Mouse (Mus musculus) adrenal gland, postnatal 36 days (tissue): Measurements from ENCODE around the gene Scgb2a2. TPM values are rescaled to one million over a fixed set of nuclear protein-coding genes. Genes with fewer than 3 reads are reported as not detected.
A peak's percentile ranks its signal among the peaks of the same experiment; 100 is the strongest.
"Not testable (repeated sequence)": the region's sequence is repeated elsewhere in the genome, so short reads cannot be mapped to it uniquely, and the experiment has no call there.

Experiments used
- DNase-seq, 2 experiments: peaks; one replicate each; pipeline ENCODE4 v3.0.0; 2021; ENCODE audit warnings: mixed read lengths in 1 of 2
- long read RNA-seq, 2 experiments: library from polyadenylated mRNA; stranded (forward); transcript quantifications; one replicate each; pipeline ENCODE4 v2.0.0; 2021; ENCODE audit warnings: borderline sequencing depth in 2 of 2
- microRNA-seq: library from miRNA; unstranded; fragments of <30 nt; microRNA quantifications from one replicate; pipeline ENCODE4 v1.2.0, GENCODE M21; 2021
- total RNA-seq, 2 experiments: library from RNA; stranded (reverse); gene quantifications; 2 replicates each; pipeline ENCODE4 v1.2.3; 2021

The Scgb2a2 gene
- not detected for total RNA-seq
- long read RNA-seq, experiment 1, result 0 reads
- long read RNA-seq, experiment 2, result 0 reads

DNA sequence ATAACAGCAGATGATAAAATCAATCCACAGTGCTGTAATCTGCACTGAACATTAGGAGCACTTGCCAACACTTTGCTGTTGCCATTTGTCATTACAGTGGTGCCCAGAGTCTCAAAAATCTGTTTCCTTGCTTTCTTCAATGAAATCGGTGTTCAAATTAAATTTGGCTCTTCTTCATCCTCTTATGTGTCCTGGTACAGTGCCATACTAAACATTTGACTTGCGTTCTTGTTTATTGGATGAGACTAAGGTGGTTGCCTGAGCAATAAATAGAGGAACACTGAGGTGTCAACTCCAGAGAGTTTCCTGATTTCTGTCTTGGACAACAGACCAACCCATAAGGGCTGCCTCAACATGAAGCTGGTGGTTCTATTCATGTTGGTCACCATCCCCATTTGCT, at the start of gene Scgb2a2:
Gene Scgb2a2 (plus strand): TSS at position 301 of the 400 bp plus-strand sequence.
- DNase-seq, result no peak

DNA sequence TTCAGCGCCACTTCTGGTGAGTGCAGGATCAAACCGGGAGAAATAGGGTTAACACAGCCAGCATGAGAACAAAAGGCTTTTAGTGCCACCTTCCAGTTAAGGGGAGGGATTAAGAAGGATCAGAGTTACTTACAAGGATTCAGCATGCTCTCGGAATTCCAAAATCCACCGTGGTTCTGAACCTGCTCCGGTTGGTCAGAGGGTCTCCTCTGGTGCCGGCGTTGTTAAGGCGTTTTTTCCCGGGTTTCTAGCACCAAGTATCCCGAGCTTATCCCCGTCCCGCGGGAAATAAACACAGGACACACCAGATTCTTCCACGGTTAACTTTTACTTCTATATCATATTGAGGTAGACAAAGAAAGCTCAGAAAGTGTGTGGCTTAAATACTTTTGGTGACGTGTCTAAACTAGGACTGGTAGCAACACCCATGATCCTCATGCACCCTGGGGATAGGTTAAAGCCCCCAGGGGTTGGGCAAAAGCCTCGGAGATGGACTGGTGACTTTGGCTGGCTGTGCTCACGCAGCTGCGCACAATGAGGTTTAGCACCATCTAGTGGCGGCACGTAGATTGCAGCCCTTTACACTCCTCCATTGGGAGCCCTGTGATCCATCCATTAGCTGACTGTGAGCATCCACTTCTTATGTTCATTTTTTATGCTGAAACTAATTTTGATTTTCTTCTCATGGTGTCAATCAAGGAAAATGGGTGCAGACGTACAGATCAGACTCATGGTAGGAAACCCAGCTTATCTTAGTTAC, 10.6 kb upstream of the Scgb2a2 start:
- DNase-seq, result peak; percentile 65 to 69

DNA sequence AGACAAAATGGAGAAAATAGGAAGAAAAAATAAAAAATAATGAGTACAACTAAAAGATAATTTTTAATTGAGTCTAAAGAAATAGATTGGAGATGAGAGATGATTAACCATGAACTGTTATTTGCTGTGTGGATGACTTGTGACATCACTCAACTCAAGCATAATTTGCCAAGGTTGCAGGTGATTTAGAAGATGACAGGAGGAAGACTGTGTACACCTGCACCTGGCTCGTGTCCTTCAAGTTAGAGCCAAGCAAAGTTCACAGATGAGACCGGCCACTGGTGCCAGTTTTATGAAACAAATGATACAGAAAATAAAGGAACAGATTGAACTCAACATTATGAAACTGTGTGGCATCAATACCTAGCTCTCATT, 10.0 kb upstream of the Scgb2a2 start:
- no peak for DNase-seq

DNA sequence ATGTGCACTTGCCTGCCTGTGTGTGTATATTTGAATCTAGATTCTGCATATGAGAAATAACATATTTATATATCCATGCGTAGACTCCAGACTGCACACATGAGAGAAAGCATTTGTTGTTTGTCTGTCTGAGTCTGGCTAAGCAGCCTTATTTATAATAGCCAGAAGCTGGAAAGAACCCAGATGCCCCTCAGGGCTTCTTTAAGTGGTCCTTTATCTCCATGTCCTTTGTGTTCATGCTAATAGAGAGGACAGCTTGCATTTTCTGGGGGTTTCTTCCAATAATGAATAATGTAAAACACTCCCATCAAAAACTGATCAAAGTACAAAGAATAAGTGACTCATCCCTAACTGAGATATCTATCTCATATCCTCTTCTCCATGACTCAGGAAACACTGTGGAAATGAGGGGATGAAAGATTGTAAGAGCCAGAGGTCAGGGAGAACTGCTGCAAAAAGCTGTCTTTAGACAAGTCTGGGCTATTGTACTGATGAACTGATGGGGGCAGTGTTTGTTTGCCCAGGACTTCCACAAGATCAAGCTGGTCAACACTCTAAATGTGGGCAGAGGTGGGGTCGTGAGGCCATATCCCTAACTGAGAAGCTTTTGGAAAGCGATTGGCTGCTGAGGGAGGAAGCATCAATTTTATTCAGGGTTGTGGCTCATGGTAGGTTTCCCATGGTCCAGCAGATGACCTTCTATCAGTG, 2.2 kb downstream of the Scgb2a2 start:
- DNase-seq, result peak; percentile 11 to 12

DNA sequence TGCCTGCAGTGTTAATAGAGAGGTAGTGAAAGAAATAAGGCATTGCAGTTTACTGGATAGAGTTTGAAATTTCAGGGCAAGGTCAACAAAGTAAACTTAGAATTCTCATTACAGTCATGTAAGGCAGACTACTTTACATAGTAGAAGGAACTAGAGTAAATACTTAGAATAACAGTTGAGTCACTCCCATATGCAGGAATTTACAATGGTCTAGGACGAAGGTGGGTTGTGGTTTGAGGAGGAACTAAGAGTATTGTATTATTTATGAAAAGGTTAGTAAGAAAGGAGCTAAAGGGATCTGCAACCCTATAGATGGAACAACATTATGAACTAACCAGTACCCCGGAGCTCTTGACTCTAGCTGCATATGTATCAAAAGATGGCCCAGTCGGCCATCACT, 13.5 kb downstream of the Scgb2a2 start:
- DNase-seq, result not testable (repeated sequence)

DNA sequence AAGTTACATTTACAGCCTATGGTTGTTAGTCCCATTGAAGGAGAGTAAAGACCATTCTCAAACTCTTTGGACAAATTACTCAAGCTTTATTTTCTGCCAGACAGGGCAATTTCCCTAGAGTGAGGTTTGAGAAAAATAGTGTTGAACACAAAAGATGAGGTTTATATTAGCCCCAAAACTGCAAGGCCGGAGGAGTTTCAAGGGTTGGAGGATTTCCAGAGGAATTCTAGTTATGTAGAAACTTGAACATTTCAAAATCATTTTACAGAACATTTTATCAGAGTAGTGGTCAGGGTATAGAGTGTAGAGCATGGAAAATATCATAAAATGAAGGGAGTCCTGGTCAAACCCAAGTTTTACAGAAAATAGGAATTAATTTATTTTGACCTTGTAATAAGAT, 17.5 kb downstream of the Scgb2a2 start:
- DNase-seq, result no peak

DNA sequence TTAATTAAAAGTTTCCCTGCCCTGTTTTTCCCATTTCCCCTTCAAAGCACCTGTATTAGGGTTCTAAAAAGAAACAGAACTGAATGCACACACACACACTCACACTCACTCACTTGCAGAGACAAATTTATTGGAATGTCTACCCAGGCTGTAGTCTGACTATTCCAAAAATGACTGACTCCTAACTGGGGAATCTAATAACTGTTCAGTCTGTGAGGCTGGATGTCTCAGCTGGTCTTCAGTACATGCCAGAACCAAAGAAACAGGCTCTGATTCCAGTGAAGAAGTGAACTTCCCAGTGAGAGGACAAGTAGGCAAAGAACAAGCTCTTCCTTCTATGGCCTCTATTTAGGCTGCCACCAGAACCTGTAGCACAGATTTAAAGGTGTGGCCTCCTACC, 18.1 kb downstream of the Scgb2a2 start:
- no peak for DNase-seq

DNA sequence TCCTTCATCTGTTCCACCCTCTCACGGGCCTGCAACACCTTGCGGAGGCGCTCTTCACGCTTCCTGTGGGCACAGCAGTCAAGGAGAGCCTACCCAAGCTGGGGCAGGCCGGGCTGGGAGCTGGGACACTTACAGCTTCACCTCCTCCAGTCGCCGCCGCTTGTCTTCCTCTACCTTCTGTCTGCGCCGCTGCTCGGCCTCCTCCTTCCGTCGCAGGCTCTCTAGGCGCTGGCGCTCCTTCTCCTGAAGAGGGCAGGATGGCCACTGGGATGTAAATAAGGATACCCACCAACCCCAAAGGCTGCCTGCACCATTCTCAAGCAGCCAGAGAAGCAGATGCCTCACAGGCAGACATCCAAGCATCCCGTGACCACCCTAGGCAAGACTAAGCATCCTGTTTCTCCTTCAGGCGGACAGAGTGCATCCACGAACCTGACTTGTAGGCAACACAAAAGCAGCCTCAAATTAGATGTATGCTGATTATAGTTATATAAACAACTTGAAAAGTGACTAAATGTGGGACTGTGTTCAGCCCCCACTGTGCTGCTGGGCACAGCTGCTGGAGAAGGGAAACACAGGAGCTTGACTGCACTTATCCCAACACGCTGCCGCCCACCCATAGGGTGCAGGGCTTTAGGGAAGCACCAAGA, 30.9 kb downstream of the Scgb2a2 start:
- no peak for DNase-seq

DNA sequence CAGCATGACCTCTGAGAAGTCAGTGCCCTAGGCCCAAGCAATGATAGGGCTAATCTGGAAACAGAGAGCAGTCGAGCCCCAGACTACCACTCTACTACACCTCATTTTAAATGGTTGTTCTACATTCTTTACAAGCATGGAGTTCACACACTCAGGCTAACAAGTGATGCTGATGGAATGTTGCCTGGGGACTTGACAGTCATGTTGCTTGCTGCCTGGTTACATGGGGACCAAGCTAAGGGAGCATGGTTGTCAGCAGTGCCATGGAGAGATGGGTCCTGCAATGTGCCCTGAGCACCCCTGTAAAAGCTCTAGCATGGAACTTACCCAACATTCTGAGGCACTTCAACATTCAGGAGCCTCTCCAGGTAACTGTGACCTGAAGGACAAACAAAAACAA, 39.0 kb downstream of the Scgb2a2 start:
- DNase-seq, result no peak

DNA sequence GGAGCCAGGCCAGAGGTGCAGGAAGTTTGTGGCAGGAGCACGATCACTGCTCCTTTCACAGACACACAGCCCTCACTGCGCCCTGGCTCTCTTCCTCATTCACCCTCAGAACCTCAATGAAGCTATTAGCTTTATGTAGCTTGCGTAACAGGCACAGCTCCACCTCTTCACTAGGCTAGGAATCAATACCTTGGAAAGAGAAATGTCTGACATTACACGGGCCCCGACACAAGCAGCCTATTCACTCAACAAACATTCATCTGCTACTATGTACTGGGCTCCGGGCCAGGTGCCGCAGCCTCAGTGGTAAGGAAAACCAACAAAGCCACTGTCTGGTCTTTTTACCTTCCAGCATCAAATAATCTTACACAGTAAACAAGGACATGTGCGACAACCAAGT, 39.4 kb downstream of the Scgb2a2 start:
- DNase-seq, result no peak

DNA sequence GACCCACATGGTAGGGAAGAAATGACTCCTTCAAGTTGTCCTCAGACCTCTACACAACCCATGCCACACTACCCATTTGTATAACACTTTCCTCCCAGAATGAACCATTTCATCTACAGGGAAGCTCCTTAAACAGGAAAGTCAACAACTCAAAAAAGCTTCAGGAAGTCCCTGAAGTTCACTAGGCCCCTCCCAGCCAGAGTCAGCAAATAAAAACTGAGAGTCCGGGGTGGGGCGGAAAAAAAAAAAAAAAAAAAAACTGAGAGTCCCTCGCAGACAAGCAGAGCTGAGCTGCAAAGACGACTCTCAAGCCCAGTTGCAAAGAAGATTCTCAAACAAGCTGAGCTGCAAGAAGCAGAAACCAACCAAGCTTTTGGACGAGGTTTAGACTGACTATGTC, 48.7 kb downstream of the Scgb2a2 start:
- DNase-seq, result no peak

DNA sequence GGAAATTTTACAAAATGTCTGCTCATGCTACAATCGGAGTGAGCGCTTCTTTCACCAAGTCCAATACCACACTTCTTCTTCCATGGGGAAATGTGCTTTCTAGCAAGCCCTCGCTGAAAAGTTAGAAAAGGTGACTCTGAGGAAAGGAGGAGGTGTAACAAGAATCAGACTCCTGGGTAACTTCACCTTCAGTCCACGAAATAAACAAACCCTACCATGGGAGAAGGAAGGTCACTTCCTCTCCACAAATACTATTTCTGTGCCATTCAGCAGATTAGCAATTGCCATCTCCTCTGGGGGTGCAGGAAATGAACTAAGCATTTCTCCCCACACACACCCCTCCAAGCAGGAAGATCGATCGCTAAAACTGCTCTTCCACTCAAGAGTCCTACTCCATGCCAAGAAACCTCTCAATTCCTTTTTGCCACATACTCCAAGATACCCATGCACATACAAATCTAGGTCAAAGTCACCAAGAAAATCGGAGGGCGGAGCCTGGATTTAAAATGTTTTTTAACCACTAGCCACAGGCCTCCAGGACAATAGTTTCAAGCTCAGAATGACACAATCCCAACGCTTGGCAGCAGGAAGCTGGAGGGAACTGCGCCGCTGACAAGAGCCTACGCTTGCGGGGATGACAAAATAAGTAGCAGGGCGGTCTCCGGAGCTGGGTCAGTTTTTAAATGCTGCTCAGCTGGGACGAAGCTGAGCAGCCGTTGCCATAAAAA, 51.1 kb downstream of the Scgb2a2 start:
- DNase-seq, result peak; percentile 38 to 44

DNA sequence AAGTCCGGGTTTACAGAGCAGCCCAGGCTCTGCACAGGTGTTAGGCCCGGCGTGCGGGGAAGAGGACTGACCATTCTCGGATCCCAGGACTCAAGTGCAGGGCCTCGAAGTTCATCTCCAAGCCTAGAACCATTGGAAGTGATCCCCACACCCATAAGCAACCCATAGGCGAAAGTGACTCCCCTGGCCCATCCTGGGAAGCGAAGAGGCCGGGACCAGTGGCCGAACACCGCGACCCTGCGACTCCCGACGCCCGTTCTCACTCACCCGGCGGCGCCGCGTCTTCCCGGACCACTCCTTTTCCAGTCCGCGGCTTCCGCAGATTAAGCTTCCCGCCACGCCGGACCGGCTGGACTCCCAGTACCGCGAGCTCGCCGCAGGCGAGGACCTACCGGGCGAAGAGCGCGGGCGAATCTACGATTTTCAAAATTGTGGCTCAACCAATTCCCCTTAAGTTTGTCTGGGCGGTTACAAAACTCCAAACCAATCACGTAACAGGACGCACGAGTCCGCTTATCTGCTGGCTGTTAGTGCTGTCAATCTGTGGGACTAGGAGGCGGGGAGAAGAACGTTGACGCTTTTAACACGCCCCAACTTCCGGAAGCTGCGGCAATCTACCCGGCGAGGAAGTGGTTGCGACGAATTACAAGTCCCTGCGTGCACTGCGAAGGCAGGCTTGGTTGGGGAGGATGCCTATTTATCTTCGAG, 51.9 kb downstream of the Scgb2a2 start, which contains the start of gene Incenp:
Gene Incenp (minus strand): TSS at position 480 of the 708 bp plus-strand sequence.
- DNase-seq, result peak; percentile 92 to 93

DNA sequence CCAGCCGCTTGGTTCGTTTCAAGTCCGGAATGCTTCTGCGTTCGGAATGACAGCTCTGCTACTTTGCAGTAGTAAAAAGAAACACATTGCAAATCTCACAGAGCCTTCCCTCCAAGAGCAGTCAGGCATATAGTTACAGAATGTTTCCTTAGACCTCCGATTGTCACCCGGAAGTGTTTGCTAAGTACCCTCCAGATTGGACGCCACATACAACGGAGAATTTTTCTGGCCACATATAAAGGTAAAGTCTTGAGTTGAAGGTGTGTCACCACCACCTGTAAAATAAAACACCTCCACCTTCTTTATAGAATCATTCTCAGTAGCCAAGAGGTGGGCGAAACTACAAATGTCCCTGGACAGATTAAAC, 52.4 kb downstream of the Scgb2a2 start:
- no peak for DNase-seq

DNA sequence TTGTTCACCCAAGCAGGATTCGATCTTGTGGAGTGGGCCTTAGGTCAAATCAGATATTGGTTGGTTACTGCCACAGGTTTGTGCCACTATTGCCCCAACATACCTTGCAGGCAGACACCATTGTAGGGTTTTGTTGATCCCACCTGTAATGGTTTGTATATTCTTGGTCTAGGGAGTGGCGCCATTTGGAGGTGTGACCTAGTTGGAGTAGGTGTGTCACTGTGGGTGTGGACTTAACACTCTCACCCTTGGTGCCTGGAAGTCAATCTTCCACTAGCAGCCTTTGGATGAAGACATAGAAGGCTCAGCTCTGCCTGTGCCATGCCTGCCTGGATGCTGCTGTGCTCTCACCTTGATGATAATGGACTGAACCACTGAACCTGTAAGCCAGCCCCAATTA, 53.3 kb downstream of the Scgb2a2 start:
- DNase-seq, result not testable (repeated sequence)

Small RNA genes within 50 kb of the gene (microRNA-seq; reads per million reads assigned to microRNA genes)
- gene Gm22369, result not detected

Other genes with a start within 250 kb of the Scgb2a2 start
- gene Incenp, start 52.0 kb downstream of the Scgb2a2 start, total RNA-seq, result 10 to 100 TPM; 12.8 to 18.7 TPM
- gene Fth1, start 133.0 kb downstream of the Scgb2a2 start, total RNA-seq, result 1,000 to 10,000 TPM; 2,852 to 3,273 TPM
- gene Best1, start 154.1 kb downstream of the Scgb2a2 start, total RNA-seq, result under 1 TPM; 0.16 to 0.36 TPM
- 1 to 10 TPM; 5.6 to 6.6 TPM for gene Rab3il1, start 154.1 kb downstream of the Scgb2a2 start, total RNA-seq
- 10 to 100 TPM in 1 of 2 experiments, 1 to 10 TPM in 1; 9.4 to 23.4 TPM for gene Fads3, start 194.0 kb downstream of the Scgb2a2 start, total RNA-seq